Mouse (Mus musculus) spleen, postnatal 10 days (tissue): ENCODE measurements around the gene Lag3.
"Not testable (repeated sequence)": the region's sequence is repeated elsewhere in the genome, so short reads cannot be mapped to it uniquely, and the experiment has no call there.

Experiments
- DNase-seq, 2 experiments: peaks; one replicate each; pipeline ENCODE4 v3.0.0; 2021 to 2022; ENCODE audit warnings: low spot score in 2 of 2

Lag3 gene

DNA sequence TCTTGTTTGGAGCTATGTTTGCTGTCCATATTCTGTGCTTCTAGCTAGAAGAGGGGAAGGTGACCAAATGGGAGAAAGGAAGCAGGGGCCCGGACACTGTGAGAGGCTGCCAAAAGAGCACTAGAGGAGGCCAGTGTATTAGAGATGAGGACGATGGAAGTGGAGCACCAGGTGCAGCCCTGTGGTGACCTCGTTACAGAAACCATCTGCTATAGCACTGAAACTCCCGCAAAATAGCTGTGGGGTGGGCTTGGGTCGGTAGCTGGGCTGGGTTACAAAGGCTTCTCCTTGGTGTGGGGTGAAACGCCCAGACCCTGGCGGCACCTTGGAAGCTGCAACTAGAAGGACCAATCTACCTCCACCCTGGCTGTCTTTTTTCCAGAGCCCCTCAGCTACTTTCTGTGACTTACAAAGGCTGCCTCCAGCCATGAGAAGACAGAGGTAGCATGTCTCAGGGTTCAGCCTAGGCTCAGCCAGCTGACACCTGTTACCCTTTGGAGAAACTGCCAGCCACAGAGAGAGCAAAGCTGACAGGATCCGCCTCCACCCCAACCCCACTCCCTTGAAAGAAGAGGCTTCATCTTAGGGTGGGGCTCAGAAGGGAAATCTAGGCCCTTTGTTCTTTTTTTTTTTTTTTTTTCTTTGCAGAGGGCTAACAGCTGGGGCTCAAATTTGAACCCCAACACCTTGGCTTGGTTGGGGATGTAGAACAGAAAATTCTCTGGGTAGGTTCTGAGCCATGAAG lies 11.3 kb downstream of the Lag3 start:
- no peak for DNase-seq

DNA sequence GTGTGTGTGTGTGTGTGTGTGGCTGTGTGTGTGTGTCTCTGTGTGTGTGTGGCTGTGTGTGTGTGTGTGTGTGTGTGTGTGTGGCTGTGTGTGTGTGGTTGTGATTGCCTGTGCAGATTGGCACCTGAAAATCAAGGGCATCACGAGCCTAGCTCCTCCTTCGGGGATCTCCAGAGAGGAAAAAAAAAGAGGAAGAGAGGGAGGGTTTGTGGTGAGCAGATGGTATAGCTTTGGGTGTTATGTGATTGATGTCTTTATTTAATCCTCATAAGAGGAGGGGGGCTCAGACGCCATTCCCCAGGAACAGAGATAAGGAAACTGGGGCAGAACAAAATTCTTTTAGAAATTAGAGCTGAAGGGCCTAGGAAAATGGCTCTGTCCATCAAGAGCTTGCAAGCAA lies 13.1 kb downstream of the Lag3 start:
- DNase-seq = no peak

DNA sequence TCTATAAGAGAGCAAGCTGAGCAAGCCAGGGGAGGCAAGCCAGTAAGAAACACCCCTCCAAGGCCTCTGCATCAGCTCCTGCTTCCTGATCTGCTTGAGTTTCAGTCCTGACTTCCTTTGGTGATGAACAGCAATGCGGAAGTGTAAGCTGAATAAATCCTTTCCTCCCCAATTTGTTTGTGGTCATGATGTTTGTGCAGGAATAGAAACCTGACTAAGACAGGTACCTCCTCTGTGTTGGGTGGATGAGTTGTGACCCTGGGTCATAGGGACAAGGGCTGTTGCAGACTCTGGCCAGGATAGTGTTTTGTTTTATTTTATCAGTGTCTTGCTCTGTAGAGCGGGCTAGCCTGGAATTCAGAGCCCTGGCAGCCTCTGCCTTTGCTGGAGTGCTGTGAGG lies 17.4 kb downstream of the Lag3 start:
- not testable (repeated sequence) for DNase-seq

DNA sequence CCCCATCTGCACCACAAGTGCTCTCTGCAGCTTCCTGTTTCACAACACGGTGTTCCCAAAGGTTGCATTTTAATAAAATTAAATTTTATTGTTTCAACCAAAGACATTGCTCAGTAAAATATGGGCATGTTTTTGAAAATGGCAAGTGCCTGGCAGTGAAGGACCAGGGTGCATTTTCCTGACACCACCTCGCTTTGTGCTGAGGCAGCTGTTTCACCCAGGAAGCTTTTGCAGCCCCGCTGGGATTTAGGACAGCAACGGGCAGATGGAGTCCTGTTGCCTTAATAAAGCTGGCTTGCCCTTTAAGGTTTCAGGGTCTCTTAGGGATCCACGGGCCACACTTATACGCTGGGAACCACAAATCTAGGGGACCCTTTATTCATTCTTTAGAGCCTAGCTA lies 20.5 kb downstream of the Lag3 start:
- no peak for DNase-seq

DNA sequence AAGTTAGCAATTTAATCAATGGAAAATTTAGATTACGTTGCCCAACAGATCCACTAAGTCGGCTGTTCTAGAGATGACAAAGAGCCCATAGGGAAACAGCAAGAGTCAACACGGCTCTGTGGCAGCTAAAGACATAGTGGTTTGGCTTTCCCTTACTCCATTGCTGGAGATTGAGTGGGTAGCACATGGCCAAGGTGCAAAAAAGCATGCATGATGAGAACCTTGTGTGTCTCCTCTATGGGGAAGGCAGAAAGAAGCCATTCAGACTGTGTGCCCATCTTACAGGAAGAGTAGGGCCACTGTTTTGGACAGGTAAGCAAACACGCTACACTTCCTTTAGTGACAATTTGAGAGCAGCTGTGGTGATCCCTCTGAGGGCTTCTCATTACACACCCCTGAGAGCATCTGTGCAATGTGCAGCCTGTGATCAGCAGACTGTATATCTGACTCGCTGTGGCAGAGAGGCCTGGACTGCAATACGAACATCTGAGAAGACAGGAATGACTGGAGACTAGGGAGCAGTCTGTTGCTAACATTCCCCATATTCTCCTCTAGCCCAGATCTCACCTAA lies 22.9 kb downstream of the Lag3 start:
- DNase-seq = no peak

DNA sequence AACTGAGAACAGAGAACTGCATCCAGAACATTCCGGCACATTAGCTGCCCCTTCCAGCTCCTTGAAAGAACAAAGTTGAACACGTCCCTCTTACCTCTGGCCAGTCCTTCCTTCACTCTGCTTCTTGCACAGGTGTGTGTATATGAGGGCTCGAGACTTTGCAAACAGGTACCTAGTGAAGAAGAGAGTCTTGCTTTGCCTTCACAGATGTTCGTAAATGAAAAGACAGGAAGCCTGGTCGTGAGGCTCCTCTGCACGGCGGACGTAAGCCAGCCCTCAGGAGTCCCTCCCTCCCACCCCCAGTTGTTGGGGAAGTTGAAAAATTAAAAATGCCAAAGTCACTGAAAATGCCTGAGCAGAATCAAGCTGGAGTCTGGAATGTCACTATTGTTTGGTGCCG lies 23.5 kb downstream of the Lag3 start, which contains the start of gene Cd4:
Gene Cd4, minus strand, starts transcription at position 236 of the 400 bp plus-strand sequence.
- no peak for DNase-seq

DNA sequence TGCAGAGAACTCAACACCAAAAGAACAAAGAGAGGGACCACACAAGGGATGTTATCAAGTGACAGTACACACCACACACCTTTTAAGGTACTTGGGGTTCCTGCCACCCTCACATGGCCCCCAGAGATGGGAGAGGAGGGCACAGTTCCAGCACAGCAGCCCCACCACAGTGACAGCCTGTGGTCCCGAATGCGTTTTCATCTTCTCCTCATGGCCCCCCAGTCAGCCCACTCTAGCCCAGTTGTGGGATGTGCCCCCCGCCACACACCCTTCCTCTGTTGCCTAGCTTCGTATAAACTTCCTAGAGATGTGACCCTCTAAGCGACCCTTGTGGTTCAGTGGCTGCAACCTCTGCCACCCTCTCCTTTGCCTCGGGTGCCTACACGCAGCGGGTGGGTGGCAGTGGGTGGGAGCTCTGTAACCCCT lies 25.5 kb downstream of the Lag3 start:
- DNase-seq = no peak

DNA sequence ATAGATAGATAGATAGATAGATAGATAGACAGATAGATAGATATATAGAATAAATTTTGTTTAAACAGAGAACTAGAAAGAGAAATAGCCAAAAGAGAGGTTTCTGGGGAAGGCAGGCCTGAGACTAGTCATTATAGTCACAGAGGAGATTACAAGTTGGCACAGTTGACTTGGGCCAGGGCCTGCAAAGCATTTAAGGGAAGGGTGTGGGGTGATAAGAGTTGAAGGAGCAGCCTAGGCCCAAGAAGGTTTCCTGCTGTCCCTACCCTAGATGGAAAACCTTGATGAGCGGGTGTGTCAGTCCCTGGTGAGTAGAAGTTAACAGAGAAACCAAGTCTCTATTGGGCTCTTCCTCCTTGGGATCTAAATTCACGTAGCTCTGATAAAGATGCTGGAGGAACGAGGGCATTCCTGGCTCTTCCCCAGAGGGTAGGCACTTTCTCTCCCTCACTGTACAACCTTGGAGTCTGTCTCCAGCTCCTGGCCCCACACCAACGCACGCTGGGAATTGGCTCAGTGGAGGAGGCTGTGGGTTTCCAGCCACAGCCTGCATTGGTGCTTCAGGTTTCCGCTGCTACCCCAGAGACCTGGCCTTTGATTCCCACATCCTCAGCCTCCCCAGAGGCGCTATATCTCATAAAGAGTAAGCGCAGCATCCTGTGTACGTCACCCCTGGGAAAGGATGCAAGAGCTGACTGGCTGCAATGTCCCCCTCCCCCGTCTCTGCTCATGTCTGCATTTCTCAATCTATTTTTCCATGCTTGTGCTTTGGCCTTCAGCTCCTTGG lies 26.6 kb downstream of the Lag3 start:
- no peak for DNase-seq

DNA sequence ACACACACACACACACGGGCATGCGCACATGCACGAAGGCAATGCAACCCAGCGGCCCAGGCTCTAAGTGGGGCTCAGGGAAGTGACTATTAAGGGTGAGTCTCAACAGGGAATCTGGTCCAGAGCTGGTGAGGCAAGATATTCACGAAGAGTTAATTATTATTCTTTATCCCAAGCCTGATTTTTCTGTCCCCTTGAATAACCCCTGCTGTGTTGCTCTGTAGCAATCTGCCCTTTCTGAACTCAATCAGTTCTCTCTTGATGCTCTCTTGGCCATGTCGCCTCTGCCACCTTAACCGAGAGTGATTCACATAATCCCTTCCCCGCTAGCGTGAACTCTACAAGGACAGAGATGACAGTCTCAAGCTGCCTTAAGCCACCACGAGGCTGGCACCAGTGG lies 28.2 kb downstream of the Lag3 start:
- DNase-seq = no peak

DNA sequence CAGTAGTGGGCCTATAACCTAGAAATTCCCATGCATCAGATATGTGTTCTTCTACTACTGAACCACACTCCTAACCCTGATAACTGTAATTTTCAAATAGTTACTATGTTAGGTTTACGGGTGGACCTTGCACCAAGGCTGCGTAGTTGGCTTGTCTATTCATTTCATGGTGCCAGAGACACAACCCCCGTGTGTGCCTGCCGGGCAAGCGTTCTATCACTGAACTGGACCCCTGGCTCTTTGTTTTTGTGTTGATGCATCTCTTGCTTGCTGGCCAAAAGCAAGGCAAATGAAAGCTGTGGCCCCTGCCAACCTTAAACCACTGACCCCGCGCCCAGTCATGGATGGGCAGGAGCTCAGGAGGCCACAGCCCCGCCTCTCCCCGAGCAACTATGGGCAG lies 29.7 kb downstream of the Lag3 start:
- no peak for DNase-seq

DNA sequence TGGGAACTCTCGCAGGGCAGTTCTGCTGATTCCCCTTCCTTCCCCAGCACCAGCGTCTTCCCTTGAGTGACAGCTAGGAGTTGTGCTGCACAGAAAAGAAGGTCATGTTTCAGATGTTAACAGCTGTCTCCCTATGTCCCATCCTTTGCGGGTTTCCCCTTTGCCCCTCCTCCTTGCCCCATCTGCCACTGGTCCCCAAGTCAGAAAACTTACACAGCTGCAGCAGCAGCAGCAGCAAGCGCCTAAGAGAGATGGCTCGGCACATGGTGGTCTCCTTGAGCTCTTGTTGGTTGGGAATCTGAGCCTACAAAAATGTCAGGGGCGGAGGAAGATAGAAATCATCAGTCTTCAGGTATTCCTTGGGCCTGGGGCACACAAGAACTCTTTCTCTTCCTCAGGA lies 32.1 kb downstream of the Lag3 start:
- DNase-seq = no peak

DNA sequence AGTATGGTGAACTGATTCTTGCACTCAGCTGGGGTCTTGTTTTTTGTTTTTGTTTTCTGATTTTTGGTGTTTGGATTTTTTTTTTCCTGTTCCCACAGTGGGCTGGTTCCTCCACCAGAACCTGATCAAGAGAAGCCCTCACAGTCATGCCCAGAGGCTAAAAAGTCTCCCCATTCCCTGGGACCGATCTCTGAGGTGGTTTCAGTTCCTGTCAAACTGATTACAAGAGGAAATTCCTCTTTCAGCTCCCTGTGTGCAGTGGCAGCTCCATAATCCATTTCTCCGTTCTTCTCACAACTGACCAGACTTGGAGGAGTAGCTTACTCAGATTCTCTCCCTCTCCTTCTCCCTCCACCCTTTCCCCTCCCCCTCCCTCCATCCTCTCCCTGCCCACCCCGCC lies 37.2 kb downstream of the Lag3 start:
- no peak for DNase-seq

DNA sequence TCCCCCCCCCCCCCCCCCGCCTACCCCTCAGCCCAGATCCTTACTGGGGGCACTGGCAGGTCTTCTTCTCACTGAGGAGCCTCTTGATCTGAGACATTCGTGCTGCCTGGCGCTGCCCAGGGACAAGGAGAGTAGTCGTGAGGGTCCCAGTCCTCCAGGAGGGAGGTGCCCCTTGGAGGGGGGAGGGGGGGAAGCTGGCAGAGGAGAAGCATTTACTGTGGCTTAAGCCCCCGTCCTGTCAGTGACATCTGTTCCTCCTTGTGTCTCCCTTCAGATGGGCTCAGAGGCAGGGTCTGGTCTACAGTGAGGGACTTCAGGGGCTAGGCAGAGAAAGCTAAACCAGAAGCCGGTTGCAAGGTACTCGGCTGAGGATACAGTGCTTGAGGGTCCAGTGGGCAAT lies 44.9 kb downstream of the Lag3 start:
- no peak for DNase-seq

DNA sequence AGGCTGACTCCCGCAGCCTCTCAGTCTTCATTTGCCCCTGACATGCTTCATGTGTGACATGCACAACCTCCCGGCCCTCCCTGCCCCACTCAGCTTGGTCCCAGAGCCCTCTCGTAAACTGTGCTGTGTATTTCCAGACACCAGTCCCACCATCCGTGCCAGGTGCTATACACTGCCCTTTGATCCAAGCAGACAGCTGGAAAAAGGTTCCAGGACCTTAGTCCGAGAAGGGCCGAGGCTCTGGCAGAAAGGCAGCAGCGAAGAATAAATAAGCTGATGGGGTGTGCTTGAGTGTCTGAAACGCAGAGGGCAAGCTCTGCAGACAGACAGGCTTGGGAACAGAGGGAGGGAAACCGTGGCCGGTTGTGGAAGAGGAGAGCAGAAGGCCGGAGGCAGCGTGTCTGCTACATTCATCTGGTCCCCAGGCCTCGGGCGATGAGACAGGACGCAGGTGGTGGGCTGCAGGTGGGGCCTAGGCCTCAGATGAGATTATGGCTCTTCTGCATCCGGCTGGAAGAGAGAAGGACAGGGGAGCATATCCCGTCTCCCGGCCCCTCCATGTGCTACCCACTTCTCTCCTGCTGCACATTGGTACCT lies 45.6 kb downstream of the Lag3 start:
- no peak for DNase-seq

DNA sequence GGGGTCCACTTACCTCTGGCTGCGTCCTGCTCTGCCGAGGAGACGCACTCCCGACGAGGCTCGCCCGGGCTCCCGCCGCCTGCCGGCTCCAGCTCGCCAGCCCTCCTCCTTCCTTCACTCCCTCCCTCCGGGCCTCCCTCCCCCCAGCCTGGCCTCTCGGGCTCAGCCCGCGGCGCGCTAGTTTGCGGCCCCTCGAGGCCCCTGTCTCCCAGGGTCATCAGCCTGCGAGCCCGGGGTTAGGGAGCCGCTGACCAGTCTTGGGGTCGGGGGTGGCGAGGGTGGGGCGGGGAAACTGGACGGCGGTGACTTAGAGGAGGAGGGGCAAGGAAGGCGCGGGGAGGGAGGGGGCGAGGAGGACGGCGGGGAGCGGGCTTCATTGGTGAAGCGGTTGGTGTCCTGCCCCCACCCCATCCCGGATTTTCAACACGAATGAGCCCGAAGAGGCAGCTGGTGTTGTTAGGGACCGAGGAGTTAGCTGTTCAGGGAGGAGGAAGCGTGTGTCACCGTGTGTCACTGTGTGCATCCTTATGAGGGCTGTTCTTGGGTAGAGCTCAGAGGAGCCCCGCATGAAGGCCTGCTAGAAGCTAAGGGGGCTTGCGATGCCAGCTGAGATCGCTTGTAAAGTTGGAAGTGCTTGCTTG lies 47.7 kb downstream of the Lag3 start, which contains the start of gene Gpr162:
Gene Gpr162, minus strand, starts transcription at position 326 of the 641 bp plus-strand sequence.
- DNase-seq = peak in 1 of 2 experiments; percentile 45

DNA sequence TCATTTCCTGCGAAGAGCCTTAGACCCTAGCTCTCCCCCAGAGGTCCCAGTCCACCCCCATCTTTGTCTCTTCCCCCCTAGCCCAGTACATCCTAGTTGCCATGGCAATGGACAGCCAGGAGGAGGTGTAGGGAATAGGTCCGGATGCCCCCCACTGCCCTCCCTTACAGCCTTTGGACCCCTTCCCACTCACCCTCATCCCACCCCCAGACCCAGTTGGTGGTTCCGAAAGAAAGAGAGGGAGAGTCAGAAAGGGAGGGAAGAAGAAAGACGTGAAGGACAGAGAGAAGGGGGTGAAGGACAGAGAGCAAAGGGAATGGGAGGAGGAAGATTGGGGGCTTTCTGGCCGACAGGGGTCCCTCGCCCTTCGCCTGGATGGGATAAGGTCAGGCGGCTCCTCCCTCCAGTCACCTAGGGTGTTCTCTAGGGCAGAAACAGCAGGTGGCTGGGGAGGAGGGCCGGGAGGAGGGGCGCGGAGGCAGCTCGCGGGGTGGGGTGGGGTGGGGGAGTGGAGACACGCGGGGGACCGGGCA lies 48.3 kb downstream of the Lag3 start:
- DNase-seq = no peak

DNA sequence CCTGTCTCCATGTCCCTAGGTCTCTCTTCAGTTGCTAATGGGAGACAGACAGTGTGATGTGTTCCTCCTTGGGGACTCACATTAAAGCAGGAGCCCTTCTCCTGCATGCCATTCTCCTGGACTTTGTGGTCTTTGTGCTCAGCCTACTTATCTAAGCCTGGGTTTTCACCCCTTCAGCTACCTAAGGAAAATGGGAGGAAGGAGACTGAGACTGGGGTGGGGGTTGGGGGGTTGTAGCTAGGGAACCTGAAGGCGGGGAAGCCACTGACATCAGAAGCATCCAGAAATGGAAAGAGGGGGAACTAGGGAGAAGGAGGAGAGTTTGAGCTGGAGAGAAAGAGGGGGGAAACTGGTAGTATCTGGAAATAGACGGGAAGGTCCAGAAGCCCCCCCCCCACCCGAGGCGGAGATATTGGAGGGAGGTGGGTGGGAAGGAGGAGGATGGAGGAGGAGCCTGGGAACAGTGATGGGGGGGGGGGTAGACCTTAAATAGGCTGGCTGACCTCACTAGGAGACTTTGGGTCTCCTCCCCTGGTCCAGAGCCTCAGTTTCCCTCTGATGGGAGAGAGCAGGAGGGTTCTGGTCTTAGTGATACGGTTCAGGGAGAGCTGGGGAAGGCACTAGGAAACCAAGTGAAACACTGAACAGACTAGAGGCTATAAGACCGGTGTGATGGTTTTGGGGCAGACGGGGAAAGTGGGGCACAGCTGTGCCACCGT lies 48.9 kb downstream of the Lag3 start:
- DNase-seq = no peak

DNA sequence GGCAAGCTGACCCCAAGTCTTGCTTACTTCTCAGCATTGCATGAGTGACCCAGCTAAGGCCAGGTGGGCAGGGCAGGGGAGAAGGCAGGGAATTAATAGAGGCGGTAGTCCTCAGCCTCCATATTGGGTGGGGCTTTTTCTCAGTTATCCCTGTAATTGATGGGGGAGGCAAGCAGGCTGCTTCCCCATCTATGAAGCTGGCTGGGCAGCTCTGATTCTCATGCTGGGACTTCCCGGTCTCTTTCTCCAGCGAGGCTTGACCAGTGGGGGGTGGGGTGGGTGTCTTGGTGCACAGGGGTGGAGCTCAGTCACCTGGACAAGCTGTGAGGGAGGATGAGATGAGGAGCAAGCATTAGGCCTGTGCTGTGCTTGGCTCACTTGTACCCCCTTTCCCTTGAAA lies 49.7 kb downstream of the Lag3 start:
- DNase-seq = no peak

DNA sequence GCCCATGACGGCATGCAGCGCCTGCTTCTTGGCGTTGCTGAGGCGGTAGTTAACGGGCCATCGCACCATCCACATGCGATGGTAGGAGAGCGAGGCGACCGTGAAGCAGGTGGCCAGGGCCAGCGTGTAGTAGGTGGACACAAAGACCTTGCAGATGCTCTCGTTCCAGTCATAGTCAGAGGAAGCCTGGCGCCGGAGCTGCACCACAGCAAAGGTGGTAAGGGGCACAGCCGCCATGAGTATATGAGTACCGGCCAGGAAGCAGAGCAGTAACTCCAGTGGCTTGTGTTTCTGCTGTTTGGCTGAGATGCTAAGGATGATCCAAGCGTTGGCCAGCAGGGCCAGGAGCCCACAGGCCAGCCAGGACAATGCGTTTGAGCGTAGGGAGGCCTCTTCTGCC lies 50.2 kb downstream of the Lag3 start:
- DNase-seq = no peak

DNA sequence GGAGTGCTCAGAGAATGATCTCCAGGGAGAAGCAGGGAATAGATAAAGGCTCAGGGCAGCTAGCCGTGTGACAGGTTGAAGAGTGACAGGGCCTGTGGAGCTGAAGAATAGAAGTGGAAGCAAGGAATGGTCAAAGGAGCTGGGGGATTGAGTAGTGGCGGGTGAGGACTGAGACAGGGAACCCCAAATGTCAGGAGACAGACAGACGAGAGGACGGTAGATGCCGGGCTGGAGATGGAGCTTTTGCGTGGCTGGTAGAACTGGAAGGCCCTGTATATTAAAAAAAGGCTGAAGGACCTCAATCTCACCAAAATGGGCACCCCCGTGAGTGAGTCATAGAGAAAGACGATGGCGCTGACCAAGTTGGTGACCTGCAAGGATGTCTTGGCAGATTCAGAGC lies 51.0 kb downstream of the Lag3 start:
- DNase-seq = no peak

DNA sequence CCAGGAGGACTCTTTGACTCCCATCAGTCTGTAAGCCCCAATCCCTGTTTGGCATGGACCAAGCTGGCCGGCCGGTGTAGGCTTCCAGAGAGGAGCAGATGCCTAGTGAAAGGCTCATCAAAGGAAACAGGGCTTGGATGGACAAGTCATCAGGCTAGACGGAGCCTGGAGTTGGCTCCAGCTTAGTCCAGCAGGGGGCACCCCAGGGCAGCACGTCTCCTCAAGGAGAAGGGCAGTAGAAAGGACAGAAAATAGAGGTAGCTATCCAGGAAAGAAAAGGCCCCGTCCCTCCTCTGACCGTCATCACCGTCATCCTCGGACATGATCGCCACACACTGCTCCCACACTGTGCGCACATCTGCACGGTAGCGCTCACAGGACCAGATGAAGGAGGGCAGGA lies 51.8 kb downstream of the Lag3 start:
- peak; percentile 69 to 88 for DNase-seq
